Mouse (Mus musculus) large intestine, adult 2 months (tissue): ENCODE results near the gene Cchcr1. TPM values are rescaled to one million over a fixed set of nuclear protein-coding genes. Genes with fewer than 3 reads are reported as not detected.
A peak's percentile ranks its signal among the peaks of the same experiment; 100 is the strongest.
"Not testable (repeated sequence)": the region's sequence is repeated elsewhere in the genome, so short reads cannot be mapped to it uniquely, and the experiment has no call there.

Experiments
- DNase-seq: peaks from one replicate; pipeline ENCODE4 v3.0.0-alpha.2; 2012; ENCODE audit warnings: low read depth, low spot score
- WGBS: fragments of 180-500 bp; shearing (Covaris S2); methylation state at CpG from one replicate; pipeline ENCODE4 v1.1.7; 2018; 5-methylcytosine and 5-hydroxymethylcytosine counted together
- polyA plus RNA-seq: library from polyadenylated mRNA; depleted of rRNA; stranded (reverse); fragments of >200 nt; gene quantifications from 2 replicates; pipeline ENCODE4 v1.2.3, GENCODE M21; 2012; rRNA removed

The Cchcr1 gene
- 6.5 and 6.9 TPM in 2 replicates for polyA plus RNA-seq

DNA sequence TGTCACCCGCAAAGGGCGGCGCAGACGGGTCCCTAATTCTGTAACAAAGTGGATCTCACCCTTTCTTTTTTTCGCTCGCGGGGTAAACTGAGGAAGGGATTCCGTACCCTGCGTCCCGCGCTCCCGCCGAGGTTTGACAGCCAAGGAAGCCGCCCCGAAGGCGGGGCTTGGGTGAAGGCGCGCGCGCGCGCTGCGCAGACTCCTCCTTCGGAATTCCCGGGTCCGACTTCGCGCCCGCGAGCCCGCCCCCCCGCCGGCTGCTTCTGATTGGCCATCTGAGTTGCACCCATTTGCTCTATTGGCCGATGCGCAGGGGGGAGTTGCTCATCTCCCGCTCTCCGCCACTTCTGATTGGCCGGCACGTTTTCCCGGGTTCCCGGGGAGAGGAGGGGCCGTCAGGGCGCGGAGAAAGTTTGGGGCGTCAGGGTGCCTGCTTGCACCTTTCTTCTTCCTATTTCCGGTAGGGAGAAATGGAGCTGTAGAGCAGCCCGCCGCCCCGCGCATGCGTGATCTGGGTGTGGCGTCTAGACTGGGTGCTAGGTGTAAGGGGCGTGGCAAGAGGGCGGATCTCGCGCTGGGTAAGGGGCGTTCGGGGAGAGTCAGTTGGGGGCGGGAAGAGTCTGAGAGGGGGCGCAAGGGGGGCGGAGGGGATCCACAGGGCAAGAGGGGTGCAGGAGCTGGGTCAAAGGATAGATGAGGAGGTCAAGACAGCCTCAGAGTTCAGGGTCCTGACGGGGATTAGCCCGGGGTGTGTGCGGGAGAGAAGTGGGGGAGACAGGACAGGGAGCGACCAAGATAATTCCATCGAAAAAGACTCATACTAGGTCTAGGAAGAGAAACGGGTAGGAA, at the start of gene Cchcr1, which contains the start of gene Tcf19:
Gene Cchcr1, plus strand, starts transcription at position 449 of the 849 bp plus-strand sequence.
Gene Tcf19, minus strand, starts transcription at position 173 of the 849 bp plus-strand sequence.
- under 1% methylated on average over 67 of the region's 67 CpGs for WGBS
- DNase-seq, result peak; percentile 97

GRCm38 (mm10) chr17:35468936-35469335, 48.0 kb upstream of the Cchcr1 start:
- WGBS, result 65% methylated on average over 3 of the region's 3 CpGs
- not testable (repeated sequence) for DNase-seq

DNA sequence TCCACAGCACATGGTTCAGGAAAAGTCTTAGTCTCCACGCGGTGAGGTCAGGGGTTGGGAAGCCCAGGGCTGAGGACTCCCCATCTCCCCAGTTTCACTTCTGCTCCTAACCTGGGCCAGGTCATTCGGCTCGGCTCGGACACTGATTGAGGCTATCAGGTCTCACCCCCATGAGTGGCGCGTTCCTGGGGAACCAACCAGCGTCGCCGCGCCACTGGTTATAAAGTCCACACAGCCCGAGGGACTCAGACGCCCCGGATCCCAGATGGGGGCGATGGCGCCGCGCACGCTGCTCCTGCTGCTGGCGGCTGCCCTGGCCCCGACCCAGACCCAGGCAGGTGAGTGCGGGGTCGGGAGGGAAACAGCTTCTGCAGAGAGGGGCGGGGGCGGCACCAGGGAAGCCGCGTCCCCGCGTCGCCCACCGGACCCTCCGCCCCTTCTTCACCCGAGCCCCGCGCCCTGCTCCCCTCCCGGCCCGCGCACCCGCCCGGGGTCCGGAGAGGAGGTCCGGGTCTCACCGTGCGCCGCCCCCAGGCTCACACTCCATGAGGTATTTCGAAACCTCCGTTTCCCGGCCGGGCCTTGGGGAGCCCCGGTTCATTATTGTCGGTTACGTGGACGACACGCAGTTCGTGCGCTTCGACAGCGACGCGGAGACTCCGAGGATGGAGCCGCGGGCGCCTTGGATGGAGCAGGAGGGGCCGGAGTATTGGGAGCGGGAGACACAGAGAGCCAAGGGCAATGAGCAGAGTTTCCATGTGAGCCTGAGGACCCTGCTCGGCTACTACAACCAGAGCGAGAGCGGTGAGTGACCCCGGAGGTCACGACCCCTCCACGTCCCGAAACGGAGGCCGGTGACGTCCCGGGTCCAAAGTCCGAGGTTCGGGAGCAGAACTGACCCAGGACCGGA, 46.8 kb upstream of the Cchcr1 start, which contains the start of gene H2-Q10:
Gene H2-Q10, plus strand, starts transcription at position 248 of the 910 bp plus-strand sequence.
- no peak for DNase-seq
- WGBS, result 1% methylated on average over 80 of the region's 80 CpGs

- WGBS, result 1% methylated on average over 9 of the region's 9 CpGs
- peak; percentile 28 for DNase-seq
These were observed 32.8 kb upstream of the Cchcr1 start for GRCm38 (mm10) chr17:35484066-35484465.

DNA sequence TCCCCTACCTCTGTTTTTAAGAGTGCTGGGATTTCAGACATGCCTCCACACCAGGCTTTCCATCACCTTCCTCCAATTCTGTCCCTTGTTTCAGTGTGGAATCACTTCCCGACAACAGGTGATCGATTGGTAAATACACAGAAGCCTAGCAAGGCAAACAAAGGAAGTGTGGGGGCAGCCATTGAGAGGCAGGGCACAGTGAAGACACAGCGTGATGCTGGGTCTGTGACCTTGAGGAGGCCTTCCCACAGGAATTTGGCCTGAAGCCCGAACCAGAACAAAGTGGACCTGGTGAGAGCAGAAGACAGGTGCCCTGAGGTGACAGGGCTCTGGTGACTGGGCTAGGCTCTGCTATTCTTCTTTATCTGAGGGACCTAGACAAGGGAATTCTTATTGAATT, 31.2 kb upstream of the Cchcr1 start:
- WGBS, result 23% methylated on average over 4 of the region's 4 CpGs
- no peak for DNase-seq

GRCm38 (mm10) chr17:35486726-35487125, 30.2 kb upstream of the Cchcr1 start:
- DNase-seq, result no peak
- 64% methylated on average over 10 of the region's 10 CpGs for WGBS

DNA sequence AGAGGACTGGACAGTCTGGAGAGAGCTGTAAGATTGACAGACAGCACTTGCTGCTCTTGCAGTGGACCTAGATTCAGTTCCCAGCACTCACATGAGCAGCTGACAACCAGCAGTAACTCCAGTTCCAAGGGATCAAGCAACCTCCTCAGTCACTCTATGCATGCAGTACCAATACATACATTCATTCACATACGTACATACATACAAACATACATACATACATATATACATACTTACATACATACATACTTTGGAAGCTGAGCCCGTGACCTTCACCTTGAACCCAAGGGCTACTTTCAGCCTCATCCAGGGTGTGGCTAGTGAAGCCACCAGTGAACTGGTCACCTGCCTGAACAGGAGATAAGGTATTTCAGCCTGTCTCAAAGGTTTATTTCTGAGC, 28.9 kb upstream of the Cchcr1 start:
- DNase-seq, result no peak
- 93% methylated on average over 2 of the region's 2 CpGs for WGBS

DNA sequence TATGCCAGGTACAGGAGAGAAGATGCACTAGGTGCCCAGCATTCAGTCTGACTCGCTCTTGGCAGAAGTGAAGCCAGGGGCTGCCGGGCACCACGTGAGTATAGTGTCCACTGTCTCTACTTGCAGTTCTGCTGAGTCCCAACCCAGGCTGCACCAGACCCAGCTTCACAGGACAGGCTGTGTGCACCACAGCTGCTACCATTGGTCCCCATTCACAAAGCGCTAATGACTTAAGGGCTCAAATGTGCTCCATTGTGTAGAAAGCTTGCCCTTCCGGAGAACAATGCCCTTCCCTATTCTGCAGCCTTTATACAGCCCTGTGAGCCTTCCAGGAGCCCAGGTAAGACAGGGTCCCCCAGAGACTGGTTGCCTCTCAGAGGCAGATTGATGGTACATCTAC, 26.6 kb upstream of the Cchcr1 start:
- no peak for DNase-seq
- 77% methylated on average over 5 of the region's 5 CpGs for WGBS

DNA sequence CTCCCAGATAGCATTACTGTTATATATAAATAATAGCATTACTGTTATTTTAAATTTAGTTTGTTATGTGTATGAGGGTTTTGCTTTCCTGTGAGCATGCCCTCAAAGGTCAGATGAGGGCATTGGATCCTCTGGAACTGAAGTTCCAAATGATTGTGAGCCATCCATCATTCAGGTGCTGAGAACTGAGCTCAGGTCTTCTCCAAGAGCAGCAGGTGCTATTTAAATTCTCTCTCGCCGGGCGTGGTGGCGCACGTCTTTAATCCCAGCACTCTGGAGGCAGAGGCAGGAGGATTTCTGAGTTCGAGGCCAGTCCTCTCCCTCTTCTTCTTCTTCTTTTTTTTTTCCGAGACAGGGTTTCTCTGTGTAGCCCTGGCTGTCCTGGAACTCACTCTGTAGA, 19.8 kb upstream of the Cchcr1 start:
- DNase-seq, result no peak
- 97% methylated on average over 7 of the region's 7 CpGs for WGBS

DNA sequence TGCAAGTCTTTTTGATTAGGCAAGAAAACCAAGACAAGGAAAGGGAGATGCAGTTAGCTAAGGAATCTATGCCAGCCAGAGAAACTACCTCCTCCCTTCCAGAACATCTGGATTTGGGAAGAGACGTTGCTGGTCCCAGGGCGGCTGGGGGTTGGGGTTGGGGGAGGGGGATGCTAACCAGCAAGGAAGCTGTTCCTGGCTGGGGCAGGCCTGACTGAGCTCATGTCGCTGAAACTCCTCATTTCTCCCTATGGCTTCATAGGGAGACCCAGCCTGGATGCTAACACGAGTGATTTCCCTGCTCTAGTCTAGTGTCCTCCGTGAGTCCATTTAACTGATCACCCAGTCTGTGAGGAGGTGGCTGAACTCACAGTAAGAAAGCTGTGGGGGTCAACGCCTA, 14.7 kb upstream of the Cchcr1 start:
- WGBS, result 45% methylated on average over 6 of the region's 6 CpGs
- DNase-seq, result no peak

DNA sequence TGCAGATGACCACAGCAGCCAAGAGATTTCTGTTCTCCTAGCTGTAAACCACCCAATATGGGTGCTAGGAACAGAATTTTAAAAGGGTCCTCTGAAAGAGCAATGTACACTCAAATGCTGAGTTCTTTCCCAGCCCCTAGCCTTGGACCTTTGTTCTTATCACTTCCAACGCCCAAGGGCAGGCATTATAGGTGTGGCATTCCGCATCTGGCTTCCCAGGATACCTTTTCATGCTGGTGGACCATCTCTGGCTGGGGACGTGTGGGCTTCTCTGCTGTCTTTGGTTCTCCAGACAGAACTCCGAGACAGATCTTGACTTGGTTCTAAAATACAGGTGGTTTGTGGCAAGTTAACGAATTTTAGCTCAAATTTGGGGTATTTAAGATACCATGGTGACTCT, 14.1 kb upstream of the Cchcr1 start:
- no peak for DNase-seq
- 49% methylated on average over 5 of the region's 5 CpGs for WGBS

DNA sequence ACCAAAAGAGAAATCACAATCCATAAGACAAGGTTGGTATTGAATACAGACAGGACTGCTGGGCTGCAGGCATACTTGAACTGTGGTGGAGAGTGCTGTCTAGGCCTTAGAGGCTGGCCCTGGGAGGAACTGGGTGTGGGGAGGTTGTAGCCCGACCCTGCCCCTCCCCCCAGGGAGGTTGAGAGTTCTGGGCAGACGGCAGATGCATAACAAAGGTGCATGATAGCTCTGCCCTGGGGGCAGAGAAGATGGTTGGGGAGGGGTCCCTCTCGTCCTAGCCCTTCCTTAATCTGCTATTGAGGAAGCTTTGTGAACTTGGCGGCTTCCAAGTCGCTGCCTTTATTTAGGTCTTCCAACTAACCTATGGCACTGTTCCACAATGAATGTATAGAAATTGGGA, 13.1 kb upstream of the Cchcr1 start:
- 56% methylated on average over 5 of the region's 5 CpGs for WGBS
- no peak for DNase-seq

DNA sequence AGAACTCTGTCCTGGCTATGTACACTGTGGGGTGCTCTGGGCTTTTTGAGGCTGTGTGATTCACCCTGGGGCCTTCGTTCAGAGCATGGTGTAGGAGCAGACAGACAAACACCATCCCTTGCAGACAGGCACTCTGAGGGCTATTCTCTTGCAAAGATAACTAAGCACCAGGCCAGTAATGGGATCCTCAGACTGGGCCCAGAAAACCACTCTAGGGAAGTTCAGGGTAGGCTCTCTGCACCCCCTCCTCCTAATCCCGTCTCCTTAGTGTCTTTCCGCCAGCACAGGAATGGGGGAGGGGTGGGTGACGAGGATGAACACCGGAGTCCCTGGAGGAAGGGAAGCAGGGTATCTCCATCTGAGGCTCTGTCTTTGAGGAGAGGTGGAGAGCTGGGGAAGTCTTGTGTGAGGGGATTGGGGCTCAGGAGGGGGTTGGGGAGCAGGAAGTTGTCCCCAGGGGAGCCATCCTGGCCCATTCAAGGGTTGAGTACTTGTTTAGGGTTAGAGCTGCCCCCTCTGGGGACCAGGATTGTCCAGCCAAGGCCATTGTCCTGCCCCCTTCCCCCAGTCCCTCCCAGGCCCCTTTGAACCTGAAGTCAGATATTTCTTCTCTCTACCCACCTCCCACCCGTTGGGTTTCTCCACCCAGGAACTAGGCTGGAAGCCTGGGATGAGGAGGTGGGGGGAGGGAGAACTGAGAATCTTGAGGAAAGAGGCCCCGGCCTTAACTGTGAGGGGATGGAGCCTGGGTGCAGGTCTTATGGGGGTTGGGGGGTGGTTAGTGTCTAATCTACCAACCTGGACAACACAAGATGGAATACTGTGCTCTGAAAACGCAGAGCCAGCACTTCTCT, 12.0 kb upstream of the Cchcr1 start:
- WGBS, result 67% methylated on average over 8 of the region's 8 CpGs
- no peak for DNase-seq

DNA sequence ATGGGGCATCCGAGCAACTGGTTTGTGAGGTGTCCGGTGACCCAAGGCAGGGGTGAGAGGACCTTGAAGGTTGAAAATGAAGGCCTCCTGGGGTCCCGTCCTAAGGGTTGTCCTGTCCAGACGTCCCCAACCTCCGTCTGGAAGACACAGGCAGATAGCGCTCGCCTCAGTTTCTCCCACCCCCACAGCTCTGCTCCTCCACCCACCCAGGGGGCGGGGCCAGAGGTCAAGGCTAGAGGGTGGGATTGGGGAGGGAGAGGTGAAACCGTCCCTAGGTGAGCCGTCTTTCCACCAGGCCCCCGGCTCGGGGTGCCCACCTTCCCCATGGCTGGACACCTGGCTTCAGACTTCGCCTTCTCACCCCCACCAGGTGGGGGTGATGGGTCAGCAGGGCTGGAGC, 11.1 kb upstream of the Cchcr1 start, which contains the start of gene Pou5f1:
Gene Pou5f1, plus strand, starts transcription at position 243 of the 400 bp plus-strand sequence.
- DNase-seq, result no peak
- 78% methylated on average over 13 of the region's 13 CpGs for WGBS

DNA sequence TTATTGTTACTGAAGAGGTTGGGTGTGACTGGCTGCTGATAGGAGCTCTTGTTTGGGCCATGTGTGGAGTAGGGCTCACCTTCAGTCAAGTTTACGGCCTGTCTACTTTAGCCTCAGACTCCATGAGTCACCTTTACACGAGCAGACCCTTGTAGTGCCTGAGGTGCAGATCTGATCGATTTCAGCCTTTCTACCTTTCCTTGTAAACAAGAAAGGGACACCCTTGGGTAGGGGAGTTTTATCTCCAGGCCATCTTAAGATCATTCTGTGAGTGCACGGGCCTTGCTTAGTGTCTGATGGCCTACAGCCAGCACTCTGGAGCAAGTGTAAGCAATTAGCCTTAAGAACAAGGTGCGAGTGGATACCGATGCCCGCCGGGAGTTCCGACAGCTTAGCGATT, 10.0 kb upstream of the Cchcr1 start:
- DNase-seq, result no peak
- WGBS, result 37% methylated on average over 10 of the region's 10 CpGs

GRCm38 (mm10) chr17:35507556-35508260, 9.2 kb upstream of the Cchcr1 start:
- no peak for DNase-seq
- 51% methylated on average over 13 of the region's 13 CpGs for WGBS

DNA sequence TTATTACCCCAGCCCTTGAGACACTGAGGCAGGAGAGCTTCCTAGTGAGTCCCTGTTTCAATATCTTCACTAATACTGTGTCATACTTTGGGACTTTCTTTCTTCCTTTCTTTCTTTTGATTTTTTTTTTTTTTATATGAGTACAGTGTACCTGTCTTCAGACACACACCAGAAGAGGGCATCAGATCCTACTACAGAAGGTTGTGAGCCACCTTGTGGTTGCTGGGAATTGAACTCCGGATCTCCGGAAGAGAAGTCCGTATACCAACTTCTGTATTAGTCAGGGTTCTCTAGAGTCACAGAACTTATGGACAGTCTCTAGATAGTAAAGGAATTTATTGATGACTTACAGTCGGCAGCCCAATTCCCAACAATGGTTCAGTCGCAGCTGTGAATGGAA, 8.6 kb upstream of the Cchcr1 start:
- not testable (repeated sequence) for DNase-seq
- 68% methylated on average over 5 of the region's 5 CpGs for WGBS

DNA sequence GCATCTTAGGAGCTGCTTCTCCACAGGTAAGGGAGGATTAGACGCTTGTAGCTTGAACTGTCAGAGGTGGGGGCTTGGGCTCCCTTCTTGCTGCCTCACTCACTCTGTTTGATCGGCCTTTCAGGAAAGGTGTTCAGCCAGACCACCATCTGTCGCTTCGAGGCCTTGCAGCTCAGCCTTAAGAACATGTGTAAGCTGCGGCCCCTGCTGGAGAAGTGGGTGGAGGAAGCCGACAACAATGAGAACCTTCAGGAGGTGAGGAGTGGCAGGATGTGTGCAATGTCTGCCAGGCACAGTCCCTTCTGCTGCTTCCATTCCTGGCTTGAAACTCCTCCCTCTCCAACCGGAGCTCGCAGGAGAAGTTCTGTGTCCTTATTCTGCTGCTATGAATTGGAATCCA, 7.6 kb upstream of the Cchcr1 start:
- DNase-seq, result no peak
- WGBS, result 10% methylated on average over 8 of the region's 8 CpGs
